Comparison of ENCODE assay signal across 8 mouse cellular contexts in genomic region chr3:51561993-51562385, GRCm38 (mm10). TPM values are rescaled to one million over a fixed set of nuclear protein-coding genes. Genes with fewer than 3 reads are reported as not detected.
DNase-seq lines count a peak whose midpoint lies in the region; ATAC-seq and TF ChIP-seq lines count a peak whose summit lies in the region.

No protein-coding gene starts in this region.

- peak; percentile 29 for DNase-seq in cerebellum, adult 11-12 months
- DNase-seq in cerebellum, postnatal 10 days = no peak
- no peak for DNase-seq in lung, adult 2 months
- DNase-seq in right cerebral cortex, postnatal 36 days (ENCODE audit: low spot score in 2 of 2) = no peak
- DNase-seq in layer of hippocampus, postnatal 25 days (ENCODE audit: extremely low spot score in 1 of 2, low spot score in 1 of 2) = no peak

- H3K4me2 ChIP-seq in lung, embryonic 16.5 days (ENCODE audit: low read depth, low read length) = peak overlapping the region; percentile 98; the same call in 1 of the 2 replicates
- H3K4me2 ChIP-seq in intestine, postnatal 0 days (replicated peaks; ENCODE audit: low read depth) = peak overlapping the region; percentile 100

- H3K9ac ChIP-seq in lung, embryonic 16.5 days (ENCODE audit: low read length) = no peak overlapping the region
- H3K9ac ChIP-seq in intestine, postnatal 0 days (ENCODE audit: low read depth, low read length) = no peak overlapping the region

- H3K9me3 ChIP-seq in lung, embryonic 16.5 days (ENCODE audit: control insufficient read depth, low read length) = no peaks in the 10 kb centered on the region
- H3K9me3 ChIP-seq in intestine, postnatal 0 days (ENCODE audit: control insufficient read depth) = no peaks in the 10 kb centered on the region

- 58% methylated on average over 6 of the region's 6 CpGs for WGBS in lung, embryonic 16.5 days
- WGBS in lung, adult 2 months = 49% methylated on average over 6 of the region's 6 CpGs
- 57% methylated on average over 6 of the region's 6 CpGs for WGBS in intestine, postnatal 0 days
- 12% methylated on average over 6 of the region's 6 CpGs for WGBS in olfactory bulb, adult 2 months

- no peak overlapping the region for H3K27ac ChIP-seq in lung, embryonic 16.5 days (ENCODE audit: low read length)
- no peak overlapping the region for H3K27ac ChIP-seq in intestine, postnatal 0 days (ENCODE audit: low read depth, low read length)
- peak overlapping the region; percentile 49 for H3K27ac ChIP-seq in olfactory bulb, adult 2 months (ENCODE audit: insufficient read depth, low read depth, low read length)

- no peaks in the 10 kb centered on the region for H3K27me3 ChIP-seq in lung, embryonic 16.5 days (ENCODE audit: control insufficient read depth, insufficient read depth, low read depth, low read length)
- no peaks in the 10 kb centered on the region for H3K27me3 ChIP-seq in intestine, postnatal 0 days (replicated peaks; ENCODE audit: control insufficient read depth, insufficient read depth, low read length)

- no peak for TF ChIP-seq POLR2A in lung, adult 2 months (IDR thresholded peaks at IDR 0.05; ENCODE audit: borderline replicate concordance, extremely low read depth, low read depth, low read length)
- TF ChIP-seq POLR2A in olfactory bulb, adult 2 months (IDR thresholded peaks at IDR 0.05; ENCODE audit: insufficient read depth, low read depth, low read length) = no peak

- H3K4me1 ChIP-seq in lung, embryonic 16.5 days (replicated peaks; ENCODE audit: control insufficient read depth, insufficient read depth, low read length) = peaks cover 6% of the 10 kb centered on the region; the same call in 1 of the 2 replicates
- peaks cover 2% of the 10 kb centered on the region; the same call in 1 of the 2 replicates for H3K4me1 ChIP-seq in lung, adult 2 months (ENCODE audit: control insufficient read depth, insufficient read depth, low read length)
- no peaks in the 10 kb centered on the region for H3K4me1 ChIP-seq in intestine, postnatal 0 days (replicated peaks; ENCODE audit: control insufficient read depth, insufficient read depth, low read length)
- H3K4me1 ChIP-seq in olfactory bulb, adult 2 months (ENCODE audit: control insufficient read depth, insufficient read depth, low read length) = peaks cover 14% of the 10 kb centered on the region

- ATAC-seq in lung, embryonic 16.5 days (ENCODE audit: low read depth) = no peak
- ATAC-seq in intestine, postnatal 0 days = no peak

- no peak for TF ChIP-seq CTCF in lung, adult 2 months (IDR thresholded peaks at IDR 0.05; ENCODE audit: insufficient read depth, low read length)
- TF ChIP-seq CTCF in intestine, postnatal 0 days (IDR thresholded peaks at IDR 0.05; ENCODE audit: low read depth) = no peak
- no peak for TF ChIP-seq CTCF in olfactory bulb, adult 2 months (IDR thresholded peaks at IDR 0.05; ENCODE audit: insufficient read depth, low read depth, low read length)

- H3K4me3 ChIP-seq in lung, embryonic 16.5 days (ENCODE audit: low read length) = no peak overlapping the region
- H3K4me3 ChIP-seq in lung, adult 2 months (replicated peaks; ENCODE audit: extremely low read depth, low read depth, low read length) = no peak overlapping the region
- peak overlapping the region; percentile 84; the same call in 1 of the 2 replicates for H3K4me3 ChIP-seq in intestine, postnatal 0 days (ENCODE audit: low read depth, low read length)
- H3K4me3 ChIP-seq in olfactory bulb, adult 2 months (ENCODE audit: insufficient read depth, low read depth, low read length) = no peak overlapping the region

- H3K36me3 ChIP-seq in lung, embryonic 16.5 days (ENCODE audit: control insufficient read depth, insufficient read depth, low read length) = no peaks in the 10 kb centered on the region
- H3K36me3 ChIP-seq in intestine, postnatal 0 days (ENCODE audit: control insufficient read depth, insufficient read depth) = no peaks in the 10 kb centered on the region

RNA-seq across cellular contexts. Expression of gene Setd7, which starts 1.3 kb away (rescaled TPM):
- 2.5 and 3.5 TPM in 2 replicates for polyA plus RNA-seq in lung, embryonic 16.5 days (2015; fragmentation: Nextera tagmentation; extraction: Ambion mirVana)
- 16.8 and 23.5 TPM in 2 replicates for polyA plus RNA-seq in lung, adult 2 months (2012; rRNA removed)
- 1.6 and 1.9 TPM in 2 replicates for polyA plus RNA-seq in intestine, postnatal 0 days (2015; fragmentation: Nextera tagmentation; extraction: Ambion mirVana)
- polyA plus RNA-seq in olfactory bulb, adult 2 months (2012; ENCODE audit: insufficient read depth, insufficient read length, low replicate concordance, missing spikeins) = 388 TPM in 1 of 2 replicates, not detected in the other
- total RNA-seq in layer of hippocampus, postnatal 25 days (2021) = 100 to 1,000 TPM; 126 to 139 TPM
